Mouse (Mus musculus) thymus, postnatal 25 days (tissue): ENCODE measurements around the gene Gm5890.
"Not testable (repeated sequence)": the region's sequence is repeated elsewhere in the genome, so short reads cannot be mapped to it uniquely, and the experiment has no call there.

Source experiments
- DNase-seq: peaks from one replicate; pipeline ENCODE4 v3.0.0; 2022

Gm5890 gene

GRCm38 (mm10) chr7:20262734-20263133 is at the start of gene Gm5890:
Gm5890 (minus strand) TSS chr7:20262834.
- not testable (repeated sequence) for DNase-seq

- DNase-seq, result not testable (repeated sequence)
Observed at GRCm38 (mm10) chr7:20233728-20234127, 28.9 kb downstream of the Gm5890 start, which contains the start of gene Gm4498. Gm4498 (minus strand) TSS chr7:20233828.
